Mouse (Mus musculus) gastrocnemius, adult 8-10 months (tissue): ENCODE measurements around the gene 6030458C11Rik. TPM values are rescaled to one million over a fixed set of nuclear protein-coding genes. Genes with fewer than 3 reads are reported as not detected.

Source experiments
- DNase-seq, 2 experiments: peaks; one replicate each; pipeline ENCODE4 v3.0.0; 2022; ENCODE audit warnings: low spot score in 2 of 2
- microRNA-seq: library from miRNA; unstranded; fragments of <30 nt; microRNA quantifications from one replicate; pipeline ENCODE4 v1.2.0, GENCODE M21; 2022
- total RNA-seq, 4 experiments: library from RNA; stranded (reverse); gene quantifications; 2 replicates each; pipeline ENCODE4 v1.2.4; 2022

The 6030458C11Rik gene
- total RNA-seq, 4 experiments from 2014 or later, result 20.0 to 25.6 (median 23.0) TPM

DNA sequence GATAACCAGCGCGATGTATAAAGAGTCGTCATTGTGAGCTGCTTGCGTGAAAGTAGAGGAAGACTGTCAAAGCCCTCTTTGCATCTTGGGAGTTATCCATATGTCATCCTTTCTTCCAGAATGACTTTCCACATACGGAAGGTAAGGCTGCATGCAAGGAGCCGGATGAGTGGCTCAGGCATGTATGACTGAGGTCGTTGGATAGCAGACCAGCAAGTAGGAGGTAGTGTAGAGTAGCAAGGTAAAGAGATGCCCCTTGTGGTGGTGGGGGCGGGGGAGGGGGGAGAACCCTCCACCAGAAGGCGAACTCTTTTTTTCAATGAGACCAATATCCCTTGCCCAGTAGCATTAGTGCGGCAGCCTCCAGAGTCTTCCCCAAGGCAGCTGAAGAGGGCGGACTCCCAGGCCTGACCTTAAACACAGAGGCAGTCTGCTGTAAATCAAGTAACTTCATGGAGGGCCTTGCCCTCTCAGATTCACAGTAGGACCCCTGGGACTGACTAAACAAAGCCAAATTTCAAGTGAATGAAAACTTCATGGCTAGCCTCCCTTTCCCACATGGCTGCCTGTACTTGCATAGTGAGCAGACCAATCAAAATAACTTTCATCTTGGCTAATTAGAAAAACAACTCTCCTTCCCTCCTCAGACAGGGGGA is 62.1 kb downstream of the 6030458C11Rik start:
- DNase-seq, result no peak

DNA sequence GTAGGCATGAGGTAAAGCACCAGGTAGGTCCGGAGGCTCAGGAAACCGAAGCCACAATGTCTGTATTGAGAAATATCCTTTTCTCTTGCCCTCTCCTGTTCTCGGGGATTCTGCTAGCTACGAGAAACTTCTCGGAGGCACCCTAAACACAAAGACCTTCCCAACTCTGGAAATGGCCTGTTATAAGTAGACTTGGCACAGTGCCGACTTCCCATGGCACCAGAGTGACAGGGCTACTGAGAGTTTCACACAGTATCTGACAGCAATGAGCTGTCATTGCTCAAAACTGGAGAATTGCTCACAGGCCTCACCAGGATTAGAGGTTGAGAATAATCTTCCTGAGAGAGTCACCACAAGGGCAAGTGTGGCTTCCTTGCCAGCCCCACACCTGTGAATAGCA is 63.7 kb downstream of the 6030458C11Rik start:
- DNase-seq, result no peak

DNA sequence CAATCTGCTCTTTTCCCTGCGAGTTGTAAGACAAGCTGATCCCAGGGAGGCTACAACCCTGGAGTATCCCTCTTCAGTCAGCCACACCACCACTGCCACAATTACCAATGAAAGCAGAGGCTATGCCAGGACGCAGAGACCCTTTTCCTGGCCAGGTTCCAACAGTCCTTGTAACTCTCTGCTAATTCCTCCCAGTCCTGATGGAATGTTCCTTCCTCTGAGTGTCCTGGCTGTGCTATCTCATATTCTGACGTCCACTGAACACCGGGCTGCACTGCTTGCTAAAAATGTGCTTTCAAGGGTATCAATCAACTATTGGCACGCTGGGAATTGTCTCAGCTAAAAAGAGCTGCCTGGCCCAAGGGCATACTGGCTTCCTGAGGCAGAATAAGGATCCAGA is 66.0 kb downstream of the 6030458C11Rik start:
- no peak for DNase-seq

Small RNAs within 50 kb of the gene (microRNA-seq; reads per million reads assigned to microRNA genes)
- gene Gm47288, result not detected

Other genes with a start within 250 kb of the 6030458C11Rik start
- 10 to 100 TPM; 12.9 to 17.2 (median 16.0) TPM for gene Pdzd2, start 84.7 kb downstream of the 6030458C11Rik start, total RNA-seq
- 10 to 100 TPM; 34.5 to 38.1 (median 36.3) TPM for gene Drosha, start 166 bp upstream of the 6030458C11Rik start, total RNA-seq